Mouse (Mus musculus) retina, postnatal 7 days (tissue): ENCODE data around the gene Mmp11.

Experiments used
- DNase-seq: peaks from one replicate; pipeline ENCODE4 v3.0.0-alpha.2; 2012; ENCODE audit warnings: low read depth, low spot score

The Mmp11 gene

GRCm38 (mm10) chr10:75935680-75936541 lies at the start of gene Mmp11:
TSS of gene Mmp11 (minus strand) at chr10:75936496.
- peak; percentile 85 for DNase-seq

GRCm38 (mm10) chr10:75979432-75979831 lies 43.1 kb upstream of the Mmp11 start:
- DNase-seq, result no peak

- DNase-seq, result no peak
Measured at GRCm38 (mm10) chr10:75978835-75979157, 42.5 kb upstream of the Mmp11 start.

- DNase-seq, result no peak
Measured at GRCm38 (mm10) chr10:75978119-75978834, 42.0 kb upstream of the Mmp11 start.

- DNase-seq, result no peak
Measured at GRCm38 (mm10) chr10:75975216-75975615, 38.9 kb upstream of the Mmp11 start.

- no peak for DNase-seq
Measured at GRCm38 (mm10) chr10:75973846-75974245, 37.5 kb upstream of the Mmp11 start.

GRCm38 (mm10) chr10:75954381-75954811 lies 18.1 kb upstream of the Mmp11 start, which contains the start of gene Gm5134:
TSS of gene Gm5134 (plus strand) at chr10:75954514.
- DNase-seq, result no peak

- peak; percentile 53 for DNase-seq
Measured at GRCm38 (mm10) chr10:75951424-75952050, 15.2 kb upstream of the Mmp11 start.

- DNase-seq, result no peak
Measured at GRCm38 (mm10) chr10:75950791-75951210, 14.5 kb upstream of the Mmp11 start.

- DNase-seq, result no peak
Measured at GRCm38 (mm10) chr10:75949053-75950045, 13.1 kb upstream of the Mmp11 start.

- DNase-seq, result no peak
Measured at GRCm38 (mm10) chr10:75948079-75948478, 11.8 kb upstream of the Mmp11 start.

- no peak for DNase-seq
Measured at GRCm38 (mm10) chr10:75945896-75946295, 9.6 kb upstream of the Mmp11 start.

GRCm38 (mm10) chr10:75945213-75945612 lies 8.9 kb upstream of the Mmp11 start:
- DNase-seq, result no peak

- DNase-seq, result no peak
Measured at GRCm38 (mm10) chr10:75944066-75944772, 7.9 kb upstream of the Mmp11 start.

- no peak for DNase-seq
Measured at GRCm38 (mm10) chr10:75942736-75943477, 6.6 kb upstream of the Mmp11 start, which contains the start of gene Vpreb3. TSS of gene Vpreb3 (plus strand) at chr10:75943057.

- DNase-seq, result no peak
Measured at GRCm38 (mm10) chr10:75941042-75941824, 4.9 kb upstream of the Mmp11 start.

GRCm38 (mm10) chr10:75940520-75940919 lies 4.2 kb upstream of the Mmp11 start, which contains the start of gene Gm867:
TSS of gene Gm867 (minus strand) at chr10:75940672.
- no peak for DNase-seq

GRCm38 (mm10) chr10:75939481-75940234 lies 3.4 kb upstream of the Mmp11 start:
- no peak for DNase-seq
